Mouse (Mus musculus): ENCODE measurements around the gene Tmem130.

The Tmem130 gene

DNA sequence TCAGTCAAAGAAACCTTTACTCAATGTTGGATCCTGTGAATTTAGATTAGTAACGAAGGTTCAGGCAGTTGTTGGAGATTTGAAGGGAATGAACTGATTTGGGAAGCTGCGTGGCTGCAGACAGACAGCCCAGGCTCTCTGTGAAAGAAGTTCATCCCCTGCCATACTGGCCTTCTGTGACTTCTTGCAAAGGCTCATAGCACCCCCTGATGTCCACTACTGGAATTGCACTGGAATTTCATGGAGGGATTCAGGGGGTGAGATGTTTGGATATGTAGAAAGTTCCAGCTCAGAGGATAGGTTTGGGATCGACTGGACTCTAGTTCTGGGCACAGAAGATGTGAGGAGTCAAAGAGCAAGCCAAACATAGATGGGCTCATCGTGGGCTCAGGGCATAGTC, 27.7 kb downstream of the Tmem130 start:
- peak; percentile 22 for DNase-seq (ENCODE audit: low spot score)

GRCm38 (mm10) chr5:144729216-144729615, 32.4 kb downstream of the Tmem130 start:
- no peak for DNase-seq (ENCODE audit: low spot score)

- no peak for DNase-seq (ENCODE audit: low spot score)
Observed at GRCm38 (mm10) chr5:144728237-144728636, 33.4 kb downstream of the Tmem130 start.

- peak; percentile 8 for DNase-seq (ENCODE audit: low spot score)
Observed at GRCm38 (mm10) chr5:144727119-144727518, 34.5 kb downstream of the Tmem130 start.

GRCm38 (mm10) chr5:144725554-144725953, 36.1 kb downstream of the Tmem130 start:
- no peak for DNase-seq (ENCODE audit: low spot score)

- no peak for DNase-seq (ENCODE audit: low spot score)
Observed at GRCm38 (mm10) chr5:144724926-144725325, 36.7 kb downstream of the Tmem130 start.

DNA sequence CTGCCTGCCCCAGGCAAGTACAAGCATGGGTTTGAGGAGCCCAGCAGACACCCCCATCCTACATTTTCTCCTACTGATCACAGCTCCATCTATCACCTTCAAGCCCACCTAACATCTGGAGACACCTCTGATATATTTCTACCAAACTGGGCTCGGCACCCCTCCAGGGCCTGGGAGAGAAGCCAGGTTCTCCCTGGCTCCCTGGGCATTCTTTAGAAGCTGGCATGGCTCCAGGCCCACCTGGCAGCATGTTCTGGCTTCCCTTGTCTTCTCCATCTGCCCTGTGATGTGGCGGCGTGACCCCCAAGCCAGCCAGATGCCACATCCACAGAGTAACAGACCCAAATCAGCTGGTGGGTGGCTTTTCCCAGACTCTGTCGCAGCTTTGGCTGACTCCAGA, 41.3 kb downstream of the Tmem130 start:
- no peak for DNase-seq (ENCODE audit: low spot score)

GRCm38 (mm10) chr5:144719781-144720180, 41.8 kb downstream of the Tmem130 start:
- DNase-seq (ENCODE audit: low spot score): no peak

DNA sequence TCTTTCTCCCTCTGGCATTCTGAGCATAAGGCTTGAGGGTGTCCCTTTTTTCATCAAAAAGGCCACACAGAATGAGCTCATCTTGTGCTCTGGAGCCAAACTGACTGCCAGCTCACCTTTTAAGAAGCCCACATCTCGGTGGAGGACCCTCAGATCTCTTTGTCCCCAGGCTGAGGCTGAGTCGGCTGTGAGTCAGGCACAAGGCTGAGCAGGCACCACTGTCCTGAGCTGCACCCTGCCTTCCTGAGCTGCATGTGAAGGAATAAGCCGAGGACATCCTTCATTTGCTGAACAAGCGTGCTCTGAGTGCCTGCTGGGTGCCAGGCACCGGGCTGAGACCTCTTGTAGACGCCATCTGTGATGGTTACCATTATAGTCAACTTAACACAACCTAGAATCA, 44.4 kb downstream of the Tmem130 start:
- DNase-seq (ENCODE audit: low spot score): no peak

DNA sequence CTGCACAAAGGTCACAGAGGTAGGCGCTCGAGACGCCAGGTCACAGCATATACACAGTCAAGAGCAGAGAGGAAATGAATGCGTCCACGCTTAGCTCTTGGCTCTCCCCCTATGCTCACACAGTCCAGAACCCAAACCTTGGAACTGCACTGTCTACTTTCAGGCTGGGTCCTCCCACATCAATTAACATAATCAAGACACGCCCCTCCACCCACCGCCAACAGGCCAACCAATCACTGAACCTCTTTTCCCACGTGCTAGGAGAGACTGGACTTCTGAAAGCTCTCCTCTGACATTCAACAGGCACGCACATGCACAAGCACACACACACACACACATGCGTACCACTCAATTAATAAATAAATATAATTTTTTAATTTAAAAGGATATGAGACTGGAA, 48.2 kb downstream of the Tmem130 start:
- no peak for DNase-seq (ENCODE audit: low spot score)

DNA sequence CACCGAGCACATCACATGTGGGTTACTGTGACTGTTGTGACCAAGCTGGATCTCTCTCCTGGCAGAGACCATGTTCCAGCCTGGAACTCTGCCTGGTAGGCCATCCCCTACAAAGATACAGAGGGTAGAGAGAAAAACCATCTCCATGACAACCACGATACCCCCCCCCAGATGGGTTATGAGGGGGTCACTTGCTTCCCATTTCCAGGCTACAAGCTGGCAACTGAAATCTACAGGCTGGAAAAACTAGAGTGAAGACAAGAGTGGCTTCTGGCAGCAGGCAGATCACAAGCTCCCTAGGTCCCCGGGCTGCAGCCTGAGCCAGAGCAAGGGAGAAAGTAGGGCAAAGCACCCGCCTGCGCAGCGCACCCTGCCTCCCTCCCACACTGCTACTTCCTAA, 54.0 kb downstream of the Tmem130 start:
- DNase-seq (ENCODE audit: low spot score): no peak

GRCm38 (mm10) chr5:144703464-144704368, 57.9 kb downstream of the Tmem130 start:
- no peak for DNase-seq (ENCODE audit: low spot score)

DNA sequence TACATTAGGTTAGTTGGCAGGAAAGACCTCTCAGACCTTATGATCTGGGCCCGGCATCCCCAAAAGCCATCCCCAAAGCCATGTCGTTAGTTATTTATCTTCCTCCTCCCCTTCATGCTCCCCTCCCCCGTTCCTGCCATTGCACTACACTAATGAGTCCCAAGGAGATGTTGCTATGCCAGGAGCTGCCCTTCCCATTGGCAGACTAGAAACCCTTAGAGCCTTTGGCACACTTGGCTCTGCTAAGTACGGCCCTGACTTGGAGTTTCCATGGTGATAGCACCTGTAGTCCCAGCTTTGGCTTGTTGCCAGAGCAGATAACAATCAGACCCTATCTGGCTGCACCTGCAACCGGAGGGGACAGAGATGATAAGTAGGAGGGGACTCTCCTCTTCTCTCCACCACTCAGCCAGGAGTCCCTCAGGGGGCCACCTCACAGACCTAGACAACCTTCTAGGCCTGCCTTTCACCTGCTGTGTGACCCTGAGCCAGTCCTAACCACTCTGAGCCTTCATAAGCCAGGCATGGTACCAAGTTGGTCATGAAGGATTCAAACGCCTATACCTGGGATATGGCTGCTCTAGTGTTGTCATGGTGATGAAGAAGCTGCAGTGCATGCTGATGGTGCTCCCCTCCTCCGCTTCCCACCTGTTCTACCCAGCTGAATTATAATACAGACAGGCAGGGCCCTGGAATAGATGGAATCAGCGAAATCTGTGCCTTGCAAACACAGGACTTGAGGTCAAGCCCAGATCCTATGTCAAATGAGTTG, 66.1 kb downstream of the Tmem130 start:
- no peak for DNase-seq (ENCODE audit: low spot score)

DNA sequence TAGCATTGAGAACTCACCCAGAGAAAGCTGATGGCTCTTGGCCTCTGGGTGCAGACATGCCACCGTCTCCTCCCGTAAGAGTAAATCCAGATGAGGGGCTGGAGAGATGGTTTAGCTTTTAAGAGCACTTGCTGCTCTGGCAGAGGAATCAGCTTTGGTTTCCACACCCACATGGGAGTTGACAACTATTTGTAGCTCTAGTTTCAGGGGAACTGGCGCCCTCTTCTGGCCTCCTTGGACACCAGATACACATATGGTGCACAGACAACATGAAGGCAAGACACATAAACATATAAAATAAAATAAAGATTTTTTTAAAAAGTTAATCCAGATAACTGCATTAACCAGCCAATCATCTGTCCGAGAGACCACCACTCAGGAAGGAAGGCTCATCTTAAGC, 67.5 kb downstream of the Tmem130 start:
- DNase-seq (ENCODE audit: low spot score): no peak

- no peak for DNase-seq (ENCODE audit: low spot score)
Observed at GRCm38 (mm10) chr5:144691421-144691820, 70.2 kb downstream of the Tmem130 start.

DNA sequence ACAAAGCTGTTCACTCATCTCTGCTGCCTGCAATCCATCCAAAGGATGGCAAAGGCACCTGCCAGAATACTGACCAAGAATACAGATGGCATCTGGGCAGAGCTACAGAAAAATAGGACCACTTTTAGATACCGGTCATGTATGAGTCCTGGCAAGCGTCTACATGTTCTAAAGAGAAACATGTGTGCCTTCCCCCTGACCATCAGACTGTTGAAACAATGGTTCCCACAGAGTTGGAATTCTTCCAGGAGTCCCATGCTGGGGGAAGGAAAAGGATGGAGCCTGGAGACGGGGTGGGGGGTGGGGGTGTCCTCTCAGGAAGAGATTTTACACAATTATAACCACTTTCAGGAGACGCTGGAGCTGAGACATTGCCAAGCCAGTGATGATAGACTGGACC, 73.2 kb downstream of the Tmem130 start:
- no peak for DNase-seq (ENCODE audit: low spot score)

Measured in spleen, adult 12 weeks (tissue).